Mouse (Mus musculus): ENCODE data around the gene Eif4e3. TPM values are rescaled to one million over a fixed set of nuclear protein-coding genes. Genes with fewer than 3 reads are reported as not detected.

Gene Eif4e3
- total and polyA plus RNA-seq, 3 experiments = 9.8 to 16.3 (median 11.8) TPM

DNA sequence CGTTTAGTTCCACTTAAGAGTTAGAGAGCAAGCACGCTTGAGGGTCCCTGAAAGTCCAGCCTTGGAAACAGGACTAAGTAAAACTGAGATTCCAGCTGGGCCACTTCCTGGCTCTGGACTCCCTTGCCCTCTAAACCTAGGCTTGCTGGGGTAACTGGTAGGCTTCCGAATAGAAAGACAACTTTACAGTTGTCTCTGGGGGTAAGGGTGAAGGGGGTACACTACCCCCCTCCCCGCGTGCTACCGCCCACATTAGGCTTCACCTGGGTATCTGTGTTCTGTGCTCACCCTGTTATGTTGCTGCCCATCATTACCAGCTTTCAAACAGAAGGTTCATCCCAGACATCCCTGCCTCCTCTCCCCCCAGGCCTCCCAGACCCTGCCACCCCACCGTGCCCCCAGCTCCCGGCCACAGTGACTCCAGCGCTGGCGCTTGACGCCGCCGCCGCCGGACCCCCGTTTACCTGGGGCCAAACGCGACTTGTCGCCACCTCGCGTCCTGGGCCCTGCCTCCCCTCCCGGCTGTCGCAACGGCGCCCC lies 25.2 kb upstream of the Eif4e3 start:
- TF ChIP-seq ZMIZ1 (IDR thresholded peaks at IDR 0.05; ENCODE audit: low read depth, low read length) (no peak), UBTF (IDR thresholded peaks at IDR 0.05; ENCODE audit: low read depth, low read length) (no peak), CHD1 (IDR thresholded peaks at IDR 0.05; ENCODE audit: low read depth, low read length) (no peak), NRF1 (IDR thresholded peaks at IDR 0.05; ENCODE audit: low read depth, low read length) (no peak), SIN3A (IDR thresholded peaks at IDR 0.05; ENCODE audit: low read length) (no peak), MEF2A (IDR thresholded peaks at IDR 0.05; ENCODE audit: borderline replicate concordance, low read depth, low read length) (no peak), ZKSCAN1 (IDR thresholded peaks at IDR 0.05; ENCODE audit: borderline replicate concordance, low read depth, low read length) (no peak), IRF4 (IDR thresholded peaks at IDR 0.05; ENCODE audit: low read depth, low read length) (no peak), TCF12 (IDR thresholded peaks at IDR 0.05; ENCODE audit: low read depth, low read length) (no peak), ZC3H11A (IDR thresholded peaks at IDR 0.05; ENCODE audit: low read depth, low read length) (no peak), BHLHE40 (IDR thresholded peaks at IDR 0.05; ENCODE audit: low read depth, low read length) (no peak), ZNF384 (IDR thresholded peaks at IDR 0.05; ENCODE audit: low read depth, low read length) (no peak), JUND (conservative IDR thresholded peaks at IDR 0.05; ENCODE audit: low read depth, low read length) (no peak), E2F4 (IDR thresholded peaks at IDR 0.05; ENCODE audit: insufficient replicate concordance, low read depth, low read length) (no peak)
- H3K27ac ChIP-seq (ENCODE audit: insufficient read depth, low read depth) = no peak overlapping the region

DNA sequence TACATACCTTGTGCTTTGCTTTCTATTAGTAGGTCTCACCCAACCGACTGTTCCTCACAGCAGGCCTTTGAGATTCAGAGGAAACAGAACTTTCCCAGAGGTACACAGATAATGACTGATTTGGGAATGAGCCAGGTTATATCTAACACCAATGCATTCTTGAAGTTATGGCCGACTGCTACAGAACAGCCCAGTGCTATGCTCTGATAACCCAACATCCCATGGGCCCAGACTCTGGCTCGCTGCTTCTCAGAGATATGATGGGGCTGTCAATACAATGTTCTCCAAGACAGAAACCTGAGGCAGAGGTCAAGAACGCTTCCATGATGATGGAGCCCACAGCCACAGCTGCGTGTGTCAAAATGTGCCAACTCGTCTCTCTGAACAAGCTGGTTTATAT lies 21.9 kb upstream of the Eif4e3 start:
- H3K4me1 ChIP-seq (ENCODE audit: control insufficient read depth in 1 of 2, insufficient read depth in 2 of 2) = 0 out of 4 replicates have a peak, but pooled peaks cover 0 to 5% of the 10 kb centered on the region in 2 experiments
- no peak overlapping the region for H3K27ac ChIP-seq (ENCODE audit: insufficient read depth, low read depth)
- no peaks in the 10 kb centered on the region for H3K36me3 ChIP-seq (replicated peaks in 1 of 2; ENCODE audit: control insufficient read depth in 1 of 2, insufficient read depth in 1 of 2, low read length in 1 of 2)
- H3K4me3 ChIP-seq (replicated peaks in 1 of 3; ENCODE audit: low read depth in 2 of 3, low read length in 2 of 3, poor library complexity in 1 of 3) = no peak overlapping the region
- dilution Hi-C loops (cut with MboI; ENCODE audit: extremely low pct_ligation_motif_present, extremely low pct_unique_long_range_greater_than_20kb, low sequenced_read_pairs) = no loop called here
- DNase-seq (ENCODE audit: extremely low read depth) = no peak
- no peak overlapping the region for H3K9ac ChIP-seq (ENCODE audit: insufficient read depth, low read depth)
- in situ Hi-C loops (cut with MboI; ENCODE audit: low pct_ligation_motif_present, low pct_unique_long_range_greater_than_20kb, low sequenced_read_pairs) = no loop called here
- H3K79me2 ChIP-seq (replicated peaks; ENCODE audit: control insufficient read depth, extremely low read depth, insufficient read depth, poor library complexity, severe bottlenecking) = no peaks in the 10 kb centered on the region
- peaks cover 11% of the 10 kb centered on the region for H3K9me3 ChIP-seq (replicated peaks; ENCODE audit: low read length)
- no peak overlapping the region for H3K4me2 ChIP-seq (ENCODE audit: insufficient read depth, low read depth, poor library complexity, severe bottlenecking)
- no peaks in the 10 kb centered on the region for H3K27me3 ChIP-seq (replicated peaks)
- TF ChIP-seq BHLHE40 (IDR thresholded peaks at IDR 0.05; ENCODE audit: low read depth, low read length) (no peak), SIN3A (IDR thresholded peaks at IDR 0.05; ENCODE audit: low read length) (no peak), ZMIZ1 (IDR thresholded peaks at IDR 0.05; ENCODE audit: low read depth, low read length) (no peak)

More for the DNA sequence above, 25.2 kb upstream of the Eif4e3 start:
- Histone ChIP-seq H3K27me3 (replicated peaks) (no peaks in the 10 kb centered on the region), H3K9me3 (replicated peaks; ENCODE audit: low read length) (peaks cover 8% of the 10 kb centered on the region), H3K4me1 (ENCODE audit: control insufficient read depth in 1 of 2, insufficient read depth in 2 of 2) (no peaks in the 10 kb centered on the region), H3K9ac (ENCODE audit: insufficient read depth, low read depth) (no peak overlapping the region), H3K4me2 (ENCODE audit: insufficient read depth, low read depth, poor library complexity, severe bottlenecking) (no peak overlapping the region), H3K36me3 (replicated peaks in 1 of 2; ENCODE audit: control insufficient read depth in 1 of 2, insufficient read depth in 1 of 2, low read length in 1 of 2) (no peaks in the 10 kb centered on the region), H3K4me3 (replicated peaks in 1 of 3; ENCODE audit: low read depth in 2 of 3, low read length in 2 of 3, poor library complexity in 1 of 3) (no peak overlapping the region), H3K79me2 (replicated peaks; ENCODE audit: control insufficient read depth, extremely low read depth, insufficient read depth, poor library complexity, severe bottlenecking) (no peaks in the 10 kb centered on the region)
- in situ Hi-C loops (cut with MboI; ENCODE audit: low pct_ligation_motif_present, low pct_unique_long_range_greater_than_20kb, low sequenced_read_pairs) = no loop called here
- no peak for DNase-seq (ENCODE audit: extremely low read depth)
- dilution Hi-C loops (cut with MboI; ENCODE audit: extremely low pct_ligation_motif_present, extremely low pct_unique_long_range_greater_than_20kb, low sequenced_read_pairs) = no loop called here
